Mouse (Mus musculus): ENCODE data around the gene Rtp2.

Gene Rtp2

DNA sequence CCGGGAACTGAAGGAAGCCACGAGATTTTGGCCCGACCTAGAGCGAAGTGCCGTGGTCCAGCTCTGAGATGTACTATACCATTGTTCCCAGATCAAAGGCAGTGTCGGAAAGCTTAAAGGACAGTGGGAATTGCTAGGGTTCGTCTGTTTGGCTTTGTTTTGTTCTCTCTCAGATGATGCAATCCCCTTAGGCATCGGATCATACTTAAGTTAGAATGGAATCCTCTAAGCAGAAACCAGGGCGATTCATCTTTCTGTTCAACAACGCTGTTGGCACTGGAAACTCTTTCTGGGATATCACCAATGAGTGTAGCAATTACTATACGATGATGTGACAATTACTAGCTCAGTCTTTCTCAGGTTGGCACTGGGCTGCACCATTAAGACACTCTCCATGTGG lies at the start of gene Rtp2:
TSS of gene Rtp2 (minus strand) at position 101 of the 400 bp plus-strand sequence.
- no peak for DNase-seq

DNA sequence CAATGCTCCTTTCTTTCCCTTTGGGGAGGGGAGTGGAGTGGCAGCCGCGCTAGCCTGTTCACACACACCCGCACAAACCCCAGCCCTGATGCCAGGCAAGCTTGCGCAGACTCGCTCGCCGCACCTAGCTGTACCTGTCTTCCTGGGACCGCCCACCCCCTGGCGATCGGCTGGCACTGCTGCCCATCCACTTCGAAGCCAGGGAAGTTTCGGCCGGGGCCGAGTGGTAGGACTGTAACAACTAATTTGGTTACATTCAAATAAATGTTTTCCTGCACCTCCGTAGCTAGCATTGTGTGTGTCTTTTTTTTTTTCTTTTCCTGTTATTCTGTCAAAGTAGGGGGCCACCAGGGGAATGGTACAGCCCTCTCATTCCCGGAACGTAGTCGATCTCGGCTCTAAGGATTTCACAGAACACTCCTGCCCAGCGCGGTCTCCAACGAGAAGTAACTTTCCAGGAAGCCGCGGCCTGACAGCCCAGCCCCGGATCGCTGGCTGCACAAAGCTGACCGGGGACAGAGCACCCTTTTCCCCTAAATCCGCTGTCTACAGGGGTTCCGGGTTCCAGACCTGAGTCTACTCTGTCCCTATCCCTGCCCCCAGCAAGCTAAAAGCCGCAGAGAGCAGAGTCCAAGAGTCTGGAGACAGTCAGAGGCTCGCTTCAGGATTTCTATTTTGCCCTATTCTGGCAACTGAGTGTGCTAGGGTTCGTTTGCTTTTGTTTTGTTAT lies 49.0 kb upstream of the Rtp2 start:
- peak; percentile 65 for DNase-seq

DNA sequence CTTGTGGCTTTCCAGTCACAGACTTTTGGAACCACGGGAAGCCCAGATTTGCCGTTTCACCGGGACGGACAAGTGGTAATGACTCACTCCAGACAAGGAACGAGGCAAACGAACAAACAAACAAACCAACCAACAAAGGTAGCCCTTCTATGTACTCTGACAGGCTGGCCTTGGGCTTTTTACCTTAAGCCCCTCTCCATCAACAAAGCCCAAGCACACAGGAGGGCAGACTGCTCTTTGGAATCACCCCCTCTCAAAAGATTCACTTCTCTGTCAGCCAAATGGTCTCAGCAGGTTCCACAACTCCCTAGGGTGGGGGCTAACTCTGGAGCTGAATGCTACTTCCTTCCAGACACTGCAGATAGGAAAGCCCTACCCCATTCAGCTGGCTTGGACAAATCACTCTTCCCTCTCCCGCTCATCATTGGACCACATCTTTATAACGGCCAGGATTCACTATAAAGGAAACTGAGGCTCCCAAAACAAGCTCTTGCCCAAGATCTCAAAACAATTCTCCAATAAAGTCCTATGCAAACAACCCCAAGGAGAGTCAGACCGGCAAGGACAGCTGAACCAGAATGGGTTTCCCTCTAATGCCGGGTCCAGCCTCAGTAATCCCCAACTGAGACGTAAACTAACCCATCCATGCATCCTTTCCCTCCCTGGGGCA lies 48.1 kb upstream of the Rtp2 start:
- DNase-seq: peak; percentile 40

- no peak for DNase-seq
Measured at GRCm38 (mm10) chr16:23979446-23979845, 47.3 kb upstream of the Rtp2 start.

- no peak for DNase-seq
Measured at GRCm38 (mm10) chr16:23978495-23978894, 46.3 kb upstream of the Rtp2 start.

DNA sequence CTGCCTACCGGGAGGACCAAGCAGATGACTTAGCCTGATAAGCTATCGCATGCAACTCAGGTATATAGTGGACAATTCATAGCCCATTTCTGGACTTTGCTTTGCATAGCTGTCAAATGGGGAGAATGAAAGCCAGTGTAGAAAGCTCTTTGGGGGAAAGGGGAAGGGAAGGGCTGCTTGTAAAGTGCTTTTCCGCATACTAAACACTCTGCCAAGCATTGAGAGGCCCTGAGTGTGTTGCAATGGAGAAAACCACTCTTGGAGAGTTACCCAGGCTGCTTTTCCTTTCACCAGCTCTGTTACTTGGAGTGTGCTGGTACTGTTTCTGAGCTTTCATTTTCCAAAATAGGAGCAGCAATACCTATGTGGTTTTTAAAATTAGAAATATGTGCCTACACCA lies 45.5 kb upstream of the Rtp2 start:
- no peak for DNase-seq

- peak; percentile 3 for DNase-seq
Measured at GRCm38 (mm10) chr16:23976196-23976595, 44.0 kb upstream of the Rtp2 start.

DNA sequence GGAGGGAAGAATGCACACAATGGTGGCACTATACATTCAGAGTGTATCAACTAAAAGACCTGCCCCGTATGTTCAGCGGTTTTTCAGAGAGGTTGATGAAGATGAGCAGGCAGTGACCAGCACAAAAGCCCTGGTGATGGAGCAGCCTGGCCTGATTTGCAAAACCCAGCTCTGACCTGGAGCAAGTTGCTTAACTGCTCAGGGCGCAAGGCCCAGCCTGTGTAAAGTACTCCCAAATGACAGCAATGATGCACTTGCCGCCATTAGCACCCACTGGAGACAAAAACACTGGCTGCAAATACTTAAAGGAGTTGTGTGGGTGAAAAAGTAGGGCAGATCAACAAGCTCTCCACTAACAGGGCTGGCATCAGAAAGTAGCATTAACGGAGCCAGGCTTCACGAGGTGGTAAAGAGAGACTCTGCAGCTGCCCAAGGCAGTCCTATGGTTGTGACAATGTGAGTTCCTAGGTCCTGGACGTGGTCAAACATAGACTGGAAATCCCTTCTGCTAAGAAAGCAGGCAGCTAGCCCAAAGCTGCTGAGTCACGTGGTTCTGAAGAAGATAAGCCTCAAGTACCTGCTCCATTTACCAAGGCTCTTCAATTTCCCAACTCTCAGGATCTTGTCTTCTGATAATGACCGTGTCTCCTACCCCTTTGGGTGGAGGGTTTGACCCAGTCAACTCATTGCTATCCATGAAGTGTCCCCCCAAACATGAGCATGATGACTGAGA lies 41.6 kb upstream of the Rtp2 start:
- DNase-seq: peak; percentile 2

- DNase-seq: no peak
Measured at GRCm38 (mm10) chr16:23972901-23973300, 40.7 kb upstream of the Rtp2 start.

DNA sequence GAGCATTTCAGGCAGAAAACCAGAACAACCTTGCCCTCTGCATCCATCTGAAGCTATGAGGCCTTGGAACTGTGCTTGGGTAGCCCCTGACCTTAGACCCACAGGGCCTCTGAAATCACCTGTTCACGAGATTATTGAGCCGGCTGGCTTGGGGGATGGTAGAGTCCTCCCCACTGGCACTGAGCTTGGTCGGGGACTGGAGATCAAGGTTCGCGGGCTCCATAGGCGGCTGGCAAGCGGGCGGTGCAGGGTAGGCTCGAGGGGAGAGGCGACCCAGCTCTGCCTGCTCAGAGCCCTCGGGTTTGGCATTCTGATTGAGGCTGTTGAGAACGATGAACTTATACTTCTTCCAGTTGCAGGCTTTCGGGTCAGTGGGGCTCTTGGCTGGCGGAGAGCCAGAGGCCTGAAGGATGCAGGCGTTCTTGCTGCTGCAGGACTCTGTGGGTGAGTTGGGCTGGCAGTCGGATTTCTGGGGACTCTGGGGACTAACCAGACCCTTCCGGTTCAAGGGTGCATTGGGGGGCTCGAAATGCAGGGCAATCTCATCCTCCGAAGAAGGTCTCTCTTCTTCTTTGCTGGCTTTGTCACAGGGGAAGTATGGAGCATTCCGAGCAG lies 40.0 kb upstream of the Rtp2 start:
- DNase-seq: peak; percentile 30

- DNase-seq: peak; percentile 33
Measured at GRCm38 (mm10) chr16:23969919-23970318, 37.7 kb upstream of the Rtp2 start.

- DNase-seq: no peak
Measured at GRCm38 (mm10) chr16:23968888-23969287, 36.7 kb upstream of the Rtp2 start.

DNA sequence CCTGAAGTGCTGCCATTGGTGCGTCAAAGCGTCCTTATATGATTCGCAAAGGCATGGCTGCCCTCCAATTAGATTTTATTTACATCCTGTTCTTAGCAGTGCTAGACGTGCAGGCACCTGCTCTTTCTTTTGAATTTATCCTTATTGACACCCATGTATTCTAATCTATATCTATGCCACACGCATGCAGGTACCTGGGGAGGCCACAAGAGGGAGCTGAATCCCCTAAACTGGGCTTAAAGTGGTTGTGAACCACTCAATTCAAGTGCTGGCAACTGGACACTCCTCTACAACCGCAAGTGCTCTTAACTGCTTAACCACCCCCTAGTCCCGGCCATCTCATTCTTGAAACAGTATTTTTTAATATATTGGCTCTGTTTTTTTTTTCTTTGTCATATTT lies 35.1 kb upstream of the Rtp2 start:
- no peak for DNase-seq

GRCm38 (mm10) chr16:23966066-23966465 lies 33.9 kb upstream of the Rtp2 start:
- DNase-seq: no peak

DNA sequence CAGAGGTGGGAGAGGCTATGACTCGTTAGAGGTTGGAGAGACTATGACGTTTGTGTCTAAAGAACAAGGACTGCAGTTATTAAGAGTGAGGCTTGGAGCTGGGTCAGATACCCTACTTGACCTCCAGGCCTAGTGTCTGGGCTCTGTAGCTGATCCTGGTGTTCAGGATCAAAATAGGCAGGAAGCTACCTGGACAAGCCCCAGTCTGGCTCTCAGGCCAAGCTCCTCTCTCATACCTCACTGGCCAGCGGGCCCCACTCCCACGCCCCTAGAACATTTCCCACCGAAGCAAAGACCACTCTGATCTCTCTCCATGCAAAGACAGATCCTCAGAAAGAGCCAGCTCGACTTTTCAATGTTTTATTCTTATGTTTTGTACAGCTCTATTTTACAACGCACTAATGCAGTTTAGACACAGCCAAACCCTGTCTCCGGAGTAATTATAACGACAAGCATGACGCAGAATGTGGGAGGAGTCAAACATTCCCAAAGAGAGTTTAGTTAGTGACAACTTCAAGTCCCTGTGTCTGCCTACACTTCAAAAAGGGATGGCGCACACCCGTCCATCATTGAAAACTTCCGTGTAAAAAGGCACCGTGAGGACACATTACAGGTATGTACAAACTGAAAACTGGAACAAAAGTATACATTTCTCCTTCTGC lies 32.6 kb upstream of the Rtp2 start:
- DNase-seq: no peak

- no peak for DNase-seq
Measured at GRCm38 (mm10) chr16:23963896-23964668, 31.9 kb upstream of the Rtp2 start.

DNA sequence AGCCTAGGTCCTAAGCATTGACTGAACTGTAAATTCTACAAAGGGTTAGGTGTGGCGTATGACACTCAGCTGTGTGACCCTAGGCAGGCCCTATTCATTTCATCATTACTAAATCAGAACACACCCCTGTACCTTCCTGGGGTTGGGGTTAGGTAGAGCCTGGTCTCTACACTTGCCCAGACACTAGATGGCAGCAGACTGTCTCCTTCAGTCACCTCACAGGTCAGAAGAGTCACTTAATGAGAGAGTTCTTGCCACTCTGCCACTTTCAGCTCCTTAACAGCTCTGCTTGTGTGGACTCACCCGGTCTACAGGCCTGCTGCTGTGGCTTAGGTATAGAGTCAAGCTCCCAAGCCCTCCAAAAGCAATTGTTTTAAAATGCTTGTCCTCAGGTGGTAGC lies 30.2 kb upstream of the Rtp2 start:
- DNase-seq: no peak

DNA sequence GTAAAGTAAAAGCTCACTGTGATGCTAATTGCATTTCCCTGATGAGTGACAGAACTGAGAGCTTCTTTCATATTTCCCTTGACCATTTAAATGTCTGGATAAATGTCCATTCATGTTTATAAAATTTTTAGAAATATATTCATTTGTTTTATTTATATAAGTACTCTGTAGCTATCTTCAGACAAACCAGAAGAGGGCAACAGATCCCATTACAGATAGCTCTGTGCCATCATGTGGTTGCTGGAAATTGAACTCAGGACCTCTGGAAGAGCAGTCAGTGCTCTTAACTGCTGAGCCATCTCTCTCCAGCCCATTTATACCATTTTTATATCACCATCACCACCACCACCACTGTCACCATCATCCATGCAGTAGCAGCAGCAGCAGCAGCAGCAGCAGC lies 26.7 kb upstream of the Rtp2 start:
- DNase-seq: no peak

GRCm38 (mm10) chr16:23953959-23954260 lies 21.7 kb upstream of the Rtp2 start:
- no peak for DNase-seq

- no peak for DNase-seq
Measured at GRCm38 (mm10) chr16:23953189-23953958, 21.2 kb upstream of the Rtp2 start.

GRCm38 (mm10) chr16:23952101-23952727 lies 20.0 kb upstream of the Rtp2 start:
- DNase-seq: no peak
